Mouse (Mus musculus): ENCODE measurements around the gene Ttc8. TPM values are rescaled to one million over a fixed set of nuclear protein-coding genes. Genes with fewer than 3 reads are reported as not detected.

Ttc8 gene
- polyA plus RNA-seq, 1 experiment from 2014 or later: 31.0 TPM

- DNase-seq (ENCODE audit: low spot score): no peak
- Histone ChIP-seq H3K4me3 (replicated peaks; ENCODE audit: low read depth, low read length) (no peak overlapping the region), H3K27ac (no peak overlapping the region), H3K36me3 (ENCODE audit: insufficient read depth, low read length) (no peaks in the 10 kb centered on the region), H3K4me1 (replicated peaks; ENCODE audit: insufficient read depth, low read length) (no peaks in the 10 kb centered on the region), H3K4me2 (ENCODE audit: low read length) (no peak overlapping the region), H3K27me3 (ENCODE audit: insufficient read depth, low read length) (no peaks in the 10 kb centered on the region), H3K9me3 (replicated peaks; ENCODE audit: low read length) (no peaks in the 10 kb centered on the region), H3K9ac (ENCODE audit: low read depth, low read length) (no peak overlapping the region)
- 34% methylated on average over 4 of the region's 4 CpGs for WGBS
- ATAC-seq (replicated peaks; ENCODE audit: low FRiP score, low read depth): no peak
- TF ChIP-seq CTCF (IDR thresholded peaks at IDR 0.05; ENCODE audit: low read depth): no peak
Observed at GRCm38 (mm10) chr12:99009430-99009829, 89.1 kb downstream of the Ttc8 start.

GRCm38 (mm10) chr12:99010044-99010443, 89.7 kb downstream of the Ttc8 start:
- H3K4me2 ChIP-seq (ENCODE audit: low read length): no peak overlapping the region
- WGBS: 85% methylated on average over 6 of the region's 6 CpGs
- no peaks in the 10 kb centered on the region for H3K36me3 ChIP-seq (ENCODE audit: insufficient read depth, low read length)
- DNase-seq (ENCODE audit: low spot score): no peak
- no peak overlapping the region for H3K9ac ChIP-seq (ENCODE audit: low read depth, low read length)
- no peak for ATAC-seq (replicated peaks; ENCODE audit: low FRiP score, low read depth)
- no peak overlapping the region for H3K27ac ChIP-seq
- TF ChIP-seq CTCF (IDR thresholded peaks at IDR 0.05; ENCODE audit: low read depth): no peak
- H3K9me3 ChIP-seq (replicated peaks; ENCODE audit: low read length): no peaks in the 10 kb centered on the region
- no peaks in the 10 kb centered on the region for H3K27me3 ChIP-seq (ENCODE audit: insufficient read depth, low read length)
- H3K4me3 ChIP-seq (replicated peaks; ENCODE audit: low read depth, low read length): no peak overlapping the region
- H3K4me1 ChIP-seq (replicated peaks; ENCODE audit: insufficient read depth, low read length): no peaks in the 10 kb centered on the region

GRCm38 (mm10) chr12:99011161-99011861, 90.9 kb downstream of the Ttc8 start:
- Histone ChIP-seq H3K9ac (ENCODE audit: low read depth, low read length) (0 out of 2 replicates have a peak overlapping the region, but pooled peaks have one; percentile 27), H3K4me1 (replicated peaks; ENCODE audit: insufficient read depth, low read length) (no peaks in the 10 kb centered on the region), H3K9me3 (replicated peaks; ENCODE audit: low read length) (no peaks in the 10 kb centered on the region), H3K27me3 (ENCODE audit: insufficient read depth, low read length) (no peaks in the 10 kb centered on the region), H3K27ac (no peak overlapping the region), H3K4me3 (replicated peaks; ENCODE audit: low read depth, low read length) (0 out of 2 replicates have a peak overlapping the region, but pooled peaks have one; percentile 2), H3K36me3 (ENCODE audit: insufficient read depth, low read length) (no peaks in the 10 kb centered on the region), H3K4me2 (ENCODE audit: low read length) (peak overlapping the region; percentile 44)
- DNase-seq (ENCODE audit: low spot score) (peak; percentile 29), ATAC-seq (replicated peaks; ENCODE audit: low FRiP score, low read depth) (no peak)
- WGBS: 9% methylated on average over 22 of the region's 22 CpGs
- TF ChIP-seq CTCF (IDR thresholded peaks at IDR 0.05; ENCODE audit: low read depth): no peak

GRCm38 (mm10) chr12:99015870-99016269, 95.5 kb downstream of the Ttc8 start:
- Histone ChIP-seq H3K9me3 (replicated peaks; ENCODE audit: low read length) (no peaks in the 10 kb centered on the region), H3K9ac (ENCODE audit: low read depth, low read length) (no peak overlapping the region), H3K27ac (no peak overlapping the region), H3K4me2 (ENCODE audit: low read length) (no peak overlapping the region), H3K36me3 (ENCODE audit: insufficient read depth, low read length) (no peaks in the 10 kb centered on the region), H3K4me1 (replicated peaks; ENCODE audit: insufficient read depth, low read length) (no peaks in the 10 kb centered on the region), H3K27me3 (ENCODE audit: insufficient read depth, low read length) (no peaks in the 10 kb centered on the region), H3K4me3 (replicated peaks; ENCODE audit: low read depth, low read length) (no peak overlapping the region)
- 88% methylated on average over 4 of the region's 4 CpGs for WGBS
- TF ChIP-seq CTCF (IDR thresholded peaks at IDR 0.05; ENCODE audit: low read depth): no peak
- ATAC-seq (replicated peaks; ENCODE audit: low FRiP score, low read depth): no peak
- DNase-seq (ENCODE audit: low spot score): no peak

DNA sequence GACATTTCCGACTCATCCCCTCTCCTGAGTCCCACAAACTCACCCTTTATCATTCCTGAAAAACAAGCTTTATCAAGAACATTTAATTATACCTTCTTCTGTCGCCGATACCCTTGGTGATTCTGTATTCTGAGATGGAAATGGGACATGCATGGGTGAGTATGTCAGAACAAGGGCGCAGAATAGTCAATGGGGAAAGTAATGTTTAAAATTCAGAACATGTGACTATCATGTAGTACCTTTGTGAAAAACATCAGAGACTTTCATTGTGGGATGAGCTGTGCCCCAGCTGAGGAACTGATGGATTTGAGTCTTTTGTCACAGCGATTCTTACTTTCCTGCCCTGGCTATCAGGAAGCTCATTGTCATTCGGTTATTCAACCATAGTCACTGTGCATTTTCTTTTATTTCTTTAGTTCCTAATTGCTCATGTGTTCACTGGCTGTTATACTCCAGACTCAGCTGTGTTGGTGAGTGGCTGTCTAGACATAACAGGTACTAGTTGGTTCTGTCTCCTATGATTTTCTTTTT, 104.1 kb downstream of the Ttc8 start:
- Histone ChIP-seq H3K36me3 (ENCODE audit: insufficient read depth, low read length) (no peaks in the 10 kb centered on the region), H3K4me2 (ENCODE audit: low read length) (no peak overlapping the region), H3K27ac (no peak overlapping the region), H3K4me1 (replicated peaks; ENCODE audit: insufficient read depth, low read length) (no peaks in the 10 kb centered on the region), H3K27me3 (ENCODE audit: insufficient read depth, low read length) (no peaks in the 10 kb centered on the region), H3K4me3 (replicated peaks; ENCODE audit: low read depth, low read length) (no peak overlapping the region), H3K9ac (ENCODE audit: low read depth, low read length) (no peak overlapping the region), H3K9me3 (replicated peaks; ENCODE audit: low read length) (no peaks in the 10 kb centered on the region)
- no peak for TF ChIP-seq CTCF (IDR thresholded peaks at IDR 0.05; ENCODE audit: low read depth)
- DNase-seq (ENCODE audit: low spot score) (no peak), ATAC-seq (replicated peaks; ENCODE audit: low FRiP score, low read depth) (no peak)
- 67% methylated on average over 6 of the region's 6 CpGs for WGBS

- Histone ChIP-seq H3K4me2 (ENCODE audit: low read length) (no peak overlapping the region), H3K4me3 (replicated peaks; ENCODE audit: low read depth, low read length) (no peak overlapping the region), H3K9ac (ENCODE audit: low read depth, low read length) (no peak overlapping the region), H3K27me3 (ENCODE audit: insufficient read depth, low read length) (no peaks in the 10 kb centered on the region), H3K9me3 (replicated peaks; ENCODE audit: low read length) (no peaks in the 10 kb centered on the region), H3K4me1 (replicated peaks; ENCODE audit: insufficient read depth, low read length) (no peaks in the 10 kb centered on the region), H3K36me3 (ENCODE audit: insufficient read depth, low read length) (no peaks in the 10 kb centered on the region), H3K27ac (no peak overlapping the region)
- ATAC-seq (replicated peaks; ENCODE audit: low FRiP score, low read depth): no peak
- no peak for DNase-seq (ENCODE audit: low spot score)
- 69% methylated on average over 2 of the region's 2 CpGs for WGBS
- no peak for TF ChIP-seq CTCF (IDR thresholded peaks at IDR 0.05; ENCODE audit: low read depth)
Observed at GRCm38 (mm10) chr12:99026291-99026690, 105.9 kb downstream of the Ttc8 start.

Measured in kidney, postnatal 0 days (tissue).